Mouse (Mus musculus) thymus, postnatal 4 days (tissue): ENCODE measurements at regions not wholly inside any gene's neighbourhood (a gene's known extent, or its start where the extent isn't known, plus 50 kb on each side); places are given as distances from the start of the nearest gene placed in this dataset.

ENCODE experiments used
- DNase-seq: peaks from one replicate; pipeline ENCODE4 v3.0.0; 2021

- DNase-seq: no peak
Observed at GRCm38 (mm10) chr2:9443103-9443502, 437.9 kb upstream of the 4930412O13Rik start.

GRCm38 (mm10) chr2:9445826-9446225 lies 435.2 kb upstream of the 4930412O13Rik start:
- DNase-seq: no peak

GRCm38 (mm10) chr2:9464413-9464812 lies 416.6 kb upstream of the 4930412O13Rik start:
- DNase-seq: no peak

GRCm38 (mm10) chr2:9464818-9465217 lies 416.2 kb upstream of the 4930412O13Rik start:
- DNase-seq: no peak

GRCm38 (mm10) chr2:9467573-9467972 lies 413.5 kb upstream of the 4930412O13Rik start:
- DNase-seq: peak; percentile 22

- no peak for DNase-seq
Observed at GRCm38 (mm10) chr2:9468651-9469050, 412.4 kb upstream of the 4930412O13Rik start.

- DNase-seq: no peak
Observed at GRCm38 (mm10) chr2:9481678-9482345, 399.2 kb upstream of the 4930412O13Rik start.

GRCm38 (mm10) chr2:9487381-9487914 lies 393.6 kb upstream of the 4930412O13Rik start:
- DNase-seq: no peak

- peak; percentile 57 for DNase-seq
Observed at GRCm38 (mm10) chr2:9493606-9494145, 387.4 kb upstream of the 4930412O13Rik start.

GRCm38 (mm10) chr2:9520045-9520444 lies 361.0 kb upstream of the 4930412O13Rik start:
- DNase-seq: no peak

- DNase-seq: no peak
Observed at GRCm38 (mm10) chr2:9525910-9526309, 355.1 kb upstream of the 4930412O13Rik start.

GRCm38 (mm10) chr2:9535141-9535658 lies 345.9 kb upstream of the 4930412O13Rik start:
- DNase-seq: no peak

- DNase-seq: no peak
Observed at GRCm38 (mm10) chr2:9547771-9548590, 333.1 kb upstream of the 4930412O13Rik start.

- no peak for DNase-seq
Observed at GRCm38 (mm10) chr2:9553313-9553712, 327.7 kb upstream of the 4930412O13Rik start.

GRCm38 (mm10) chr2:9564487-9565043 lies 316.5 kb upstream of the 4930412O13Rik start:
- peak; percentile 47 for DNase-seq

GRCm38 (mm10) chr2:9569220-9569619 lies 311.8 kb upstream of the 4930412O13Rik start:
- no peak for DNase-seq

GRCm38 (mm10) chr2:9574196-9574595 lies 306.9 kb upstream of the 4930412O13Rik start:
- DNase-seq: peak; percentile 45

GRCm38 (mm10) chr2:9574651-9575050 lies 306.4 kb upstream of the 4930412O13Rik start:
- no peak for DNase-seq

- no peak for DNase-seq
Observed at GRCm38 (mm10) chr2:9577868-9578267, 303.2 kb upstream of the 4930412O13Rik start.

- DNase-seq: peak; percentile 46
Observed at GRCm38 (mm10) chr2:9587389-9587788, 293.7 kb upstream of the 4930412O13Rik start.

GRCm38 (mm10) chr2:9589200-9589599 lies 291.9 kb upstream of the 4930412O13Rik start:
- DNase-seq: no peak

GRCm38 (mm10) chr2:9592531-9592930 lies 288.5 kb upstream of the 4930412O13Rik start:
- peak; percentile 40 for DNase-seq

- peak; percentile 85 for DNase-seq
Observed at GRCm38 (mm10) chr2:9593931-9594330, 287.1 kb upstream of the 4930412O13Rik start.
